Comparison of ENCODE assay signal across 8 mouse cellular contexts in the genomic region with DNA sequence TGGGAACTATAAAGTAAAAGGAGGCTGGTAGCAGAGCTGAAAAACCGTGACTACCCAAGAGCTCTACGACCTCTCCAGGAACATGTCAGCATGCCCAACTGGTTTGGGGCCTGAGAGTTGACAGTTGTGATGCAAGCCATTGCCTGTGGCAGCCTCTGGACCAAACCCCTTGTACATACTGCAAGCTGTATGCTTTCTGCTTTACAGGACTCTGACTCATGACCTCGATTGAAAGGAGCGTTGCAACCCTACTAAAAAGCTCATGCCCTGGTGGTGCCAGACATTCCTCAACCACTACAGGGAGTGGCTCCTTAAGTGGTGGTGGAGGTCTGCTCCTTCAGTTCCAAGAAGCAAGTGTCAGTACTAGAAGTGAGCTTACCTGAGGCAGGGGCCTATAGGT. TPM values are rescaled to one million over a fixed set of nuclear protein-coding genes. Genes with fewer than 3 reads are reported as not detected.
DNase-seq lines count a peak whose midpoint lies in the region; ATAC-seq and TF ChIP-seq lines count a peak whose summit lies in the region.

No protein-coding gene starts in this region.

- peaks cover 18% of the 10 kb centered on the region for H3K4me1 ChIP-seq in heart, embryonic 13.5 days
- peaks cover 3% of the 10 kb centered on the region for H3K4me1 ChIP-seq in heart, adult 2 months (ENCODE audit: control insufficient read depth, insufficient read depth, low read length)
- H3K4me1 ChIP-seq in embryonic facial prominence, embryonic 14.5 days (ENCODE audit: control insufficient read depth, insufficient read depth, low read length): peaks cover 10% of the 10 kb centered on the region
- peaks cover 14% of the 10 kb centered on the region for H3K4me1 ChIP-seq in limb, embryonic 11.5 days (ENCODE audit: control insufficient read depth, insufficient read depth, low read length)

- peak overlapping the region; percentile 48 for H3K4me2 ChIP-seq in heart, embryonic 13.5 days
- no peak overlapping the region for H3K4me2 ChIP-seq in embryonic facial prominence, embryonic 14.5 days (ENCODE audit: low read depth, low read length)
- H3K4me2 ChIP-seq in limb, embryonic 11.5 days (ENCODE audit: low read depth, severe bottlenecking): peak overlapping the region; percentile 16; the same call in 1 of the 2 replicates

- no peaks in the 10 kb centered on the region for H3K79me2 ChIP-seq in heart, adult 2 months (replicated peaks; ENCODE audit: control insufficient read depth, insufficient read depth, low read length)

- no peaks in the 10 kb centered on the region for H3K36me3 ChIP-seq in heart, embryonic 13.5 days
- H3K36me3 ChIP-seq in heart, adult 2 months (ENCODE audit: control insufficient read depth, insufficient read depth, low read length): no peaks in the 10 kb centered on the region
- no peaks in the 10 kb centered on the region for H3K36me3 ChIP-seq in embryonic facial prominence, embryonic 14.5 days (ENCODE audit: control insufficient read depth, insufficient read depth, low read length)
- no peaks in the 10 kb centered on the region for H3K36me3 ChIP-seq in limb, embryonic 11.5 days (ENCODE audit: control insufficient read depth, insufficient read depth, low read length)

- no peak for TF ChIP-seq EP300 in heart, adult 2 months (IDR thresholded peaks at IDR 0.05; ENCODE audit: insufficient read depth, low read depth, low read length)

- intact Hi-C loops in heart, adult 2 months (cut with DNase I): no loop called here
- intact Hi-C loops in left cerebral cortex, adult 2 months (cut with DNase I): no loop called here

- no peak overlapping the region for H3K9ac ChIP-seq in heart, embryonic 13.5 days
- H3K9ac ChIP-seq in heart, adult 2 months (ENCODE audit: low read depth, low read length): no peak overlapping the region
- H3K9ac ChIP-seq in embryonic facial prominence, embryonic 14.5 days (ENCODE audit: low read depth, low read length): no peak overlapping the region; the same call in 1 of the 2 replicates
- H3K9ac ChIP-seq in limb, embryonic 11.5 days (ENCODE audit: low read length): no peak overlapping the region; the same call in 1 of the 2 replicates

- ATAC-seq in heart, embryonic 13.5 days (ENCODE audit: extremely low read depth, insufficient number of reproducible peaks, low FRiP score, low TSS enrichment): no peak
- ATAC-seq in embryonic facial prominence, embryonic 14.5 days (ENCODE audit: low read depth): peak; percentile 30
- ATAC-seq in limb, embryonic 11.5 days (ENCODE audit: insufficient number of reproducible peaks, low FRiP score, low TSS enrichment, low read depth): peak; percentile 51; the same call in 1 of the 2 replicates

- no peaks in the 10 kb centered on the region for H3K27me3 ChIP-seq in heart, embryonic 13.5 days (replicated peaks)
- no peaks in the 10 kb centered on the region for H3K27me3 ChIP-seq in heart, adult 2 months (ENCODE audit: control insufficient read depth, insufficient read depth, low read length)
- H3K27me3 ChIP-seq in embryonic facial prominence, embryonic 14.5 days (replicated peaks; ENCODE audit: control insufficient read depth, insufficient read depth, low read length): no peaks in the 10 kb centered on the region
- no peaks in the 10 kb centered on the region for H3K27me3 ChIP-seq in limb, embryonic 11.5 days (ENCODE audit: control insufficient read depth, insufficient read depth, low read length)

- H3K27ac ChIP-seq in heart, embryonic 13.5 days (replicated peaks): peak overlapping the region; percentile 75
- H3K27ac ChIP-seq in heart, adult 2 months: no peak overlapping the region
- peak overlapping the region; percentile 72 for H3K27ac ChIP-seq in embryonic facial prominence, embryonic 14.5 days (replicated peaks; ENCODE audit: low read depth, low read length)
- peak overlapping the region; percentile 78 for H3K27ac ChIP-seq in limb, embryonic 11.5 days (replicated peaks; ENCODE audit: low read depth, low read length)
- no peak overlapping the region for H3K27ac ChIP-seq in left cerebral cortex, adult 2 months

- no peak for DNase-seq in heart, adult 2 months
- DNase-seq in 3T3-L1 (ENCODE audit: low read depth, low spot score): peak; percentile 78
- DNase-seq in embryonic facial prominence, embryonic 14.5 days (ENCODE audit: low spot score): no peak
- DNase-seq in limb, embryonic 11.5 days (ENCODE audit: low spot score): no peak
- no peak for DNase-seq in left cerebral cortex, adult 2 months (ENCODE audit: extremely low spot score in 1 of 2, low spot score in 2 of 2)
- no peak for DNase-seq in right cerebral cortex, postnatal 10 days (ENCODE audit: low spot score in 2 of 2)
- DNase-seq in testis, postnatal 10 days (ENCODE audit: low spot score): no peak

- no peak overlapping the region for H3K4me3 ChIP-seq in heart, embryonic 13.5 days
- no peak overlapping the region for H3K4me3 ChIP-seq in heart, adult 2 months
- no peak overlapping the region for H3K4me3 ChIP-seq in embryonic facial prominence, embryonic 14.5 days (ENCODE audit: low read depth, low read length)
- no peak overlapping the region for H3K4me3 ChIP-seq in limb, embryonic 11.5 days (ENCODE audit: low read depth, low read length)
- H3K4me3 ChIP-seq in left cerebral cortex, adult 2 months: no peak overlapping the region

- TF ChIP-seq POLR2A in heart, adult 2 months (IDR thresholded peaks at IDR 0.05; ENCODE audit: insufficient read depth, low read depth, low read length): no peak

- no peak for TF ChIP-seq CTCF in heart, adult 2 months (IDR thresholded peaks at IDR 0.05)
- TF ChIP-seq CTCF in left cerebral cortex, adult 2 months (IDR thresholded peaks at IDR 0.05): no peak

- 26% methylated on average over 4 of the region's 4 CpGs for WGBS in heart, embryonic 13.5 days
- 48% methylated on average over 4 of the region's 4 CpGs for WGBS in heart, adult 2 months
- WGBS in embryonic facial prominence, embryonic 14.5 days: 66% methylated on average over 4 of the region's 4 CpGs
- WGBS in limb, embryonic 11.5 days: 46% methylated on average over 4 of the region's 4 CpGs

- H3K9me3 ChIP-seq in heart, embryonic 13.5 days: peaks cover 8% of the 10 kb centered on the region
- H3K9me3 ChIP-seq in embryonic facial prominence, embryonic 14.5 days (ENCODE audit: control insufficient read depth, low read length): peaks cover 5% of the 10 kb centered on the region; the same call in 1 of the 2 replicates
- no peaks in the 10 kb centered on the region for H3K9me3 ChIP-seq in limb, embryonic 11.5 days (ENCODE audit: control insufficient read depth, low read length)

RNA-seq across cellular contexts. Expression of a gene that starts 15.8 kb away (rescaled TPM):
- polyA plus RNA-seq in heart, embryonic 13.5 days (2015; fragmentation: Nextera tagmentation; extraction: Ambion mirVana): 248 and 263 TPM in 2 replicates
- total RNA-seq in heart, adult 2 months (2021): 1 to 10 TPM; 1.8 to 2.1 TPM
- polyA plus RNA-seq in heart, adult 2 months (2012; rRNA removed): 0.82 and 1.7 TPM in 2 replicates
- polyA plus RNA-seq in embryonic facial prominence, embryonic 14.5 days (2014; fragmentation: Nextera tagmentation; extraction: Ambion mirVana): 120 and 138 TPM in 2 replicates
- polyA plus RNA-seq in limb, embryonic 11.5 days (2014; fragmentation: Nextera tagmentation; extraction: Ambion mirVana): 439 and 485 TPM in 2 replicates
- total RNA-seq in left cerebral cortex, adult 2 months (2021): 1 to 10 TPM; 1.9 to 2.2 TPM

RNA-seq across cellular contexts. Expression of a gene that starts 42.2 kb away (rescaled TPM):
- 0.56 and 1.2 TPM in 2 replicates for polyA plus RNA-seq in heart, embryonic 13.5 days (2015; fragmentation: Nextera tagmentation; extraction: Ambion mirVana)
- total RNA-seq in heart, adult 2 months (2021): 1 to 10 TPM; 3.3 to 4.0 TPM
- polyA plus RNA-seq in heart, adult 2 months (2012; rRNA removed): 5.6 and 7.4 TPM in 2 replicates
- 6.1 and 7.1 TPM in 2 replicates for polyA plus RNA-seq in embryonic facial prominence, embryonic 14.5 days (2014; fragmentation: Nextera tagmentation; extraction: Ambion mirVana)
- polyA plus RNA-seq in limb, embryonic 11.5 days (2014; fragmentation: Nextera tagmentation; extraction: Ambion mirVana): 0.36 and 0.91 TPM in 2 replicates
- 10 to 100 TPM; 15.2 to 20.0 TPM for total RNA-seq in left cerebral cortex, adult 2 months (2021)

Comparison
In these comparisons a context has a peak if more than half of its experiments do, and no peak if none do; other contexts are left out.
1. H3K27ac ChIP-seq: peak in heart, embryonic 13.5 days (single experiment), embryonic facial prominence, embryonic 14.5 days (single experiment) and limb, embryonic 11.5 days (single experiment); none in heart, adult 2 months (single experiment) and left cerebral cortex, adult 2 months (single experiment).
2. RNA of a gene that starts 15.8 kb away (polyA plus RNA-seq): 439 to 485 TPM in limb, embryonic 11.5 days, 248 to 263 TPM in heart, embryonic 13.5 days and 120 to 138 TPM in embryonic facial prominence, embryonic 14.5 days; 0.82 to 1.7 TPM in heart, adult 2 months; every median in the first group is over 10 times any median in the second.